Mouse (Mus musculus): ENCODE measurements around the gene Gpr143.

- no peak for TF ChIP-seq ZC3H11A (IDR thresholded peaks at IDR 0.05; ENCODE audit: borderline replicate concordance, low read depth, low read length)
- no peak for TF ChIP-seq HCFC1 (IDR thresholded peaks at IDR 0.05; ENCODE audit: borderline replicate concordance, insufficient read depth, low read length)
- TF ChIP-seq ZNF384 (IDR thresholded peaks at IDR 0.05; ENCODE audit: low read depth, low read length), result no peak
Observed at GRCm38 (mm10) chrX:152805317-152805716, 23.6 kb downstream of the Gpr143 start.

Data from ES-E14 (cell line).